Mouse (Mus musculus) mature B cell (primary cell): ENCODE measurements at regions not wholly inside any gene's neighbourhood (a gene's known extent, or its start where the extent isn't known, plus 50 kb on each side); places are given as distances from the start of the nearest gene placed in this dataset.
"Not testable (repeated sequence)": the region's sequence is repeated elsewhere in the genome, so short reads cannot be mapped to it uniquely, and the experiment has no call there.

Experiments
- in situ Hi-C: fragments of 300-500 bp; cut with MboI; formaldehyde crosslinking; loops from 2 replicates; pipeline ENCODE4 v1.14.3; 2019

DNA sequence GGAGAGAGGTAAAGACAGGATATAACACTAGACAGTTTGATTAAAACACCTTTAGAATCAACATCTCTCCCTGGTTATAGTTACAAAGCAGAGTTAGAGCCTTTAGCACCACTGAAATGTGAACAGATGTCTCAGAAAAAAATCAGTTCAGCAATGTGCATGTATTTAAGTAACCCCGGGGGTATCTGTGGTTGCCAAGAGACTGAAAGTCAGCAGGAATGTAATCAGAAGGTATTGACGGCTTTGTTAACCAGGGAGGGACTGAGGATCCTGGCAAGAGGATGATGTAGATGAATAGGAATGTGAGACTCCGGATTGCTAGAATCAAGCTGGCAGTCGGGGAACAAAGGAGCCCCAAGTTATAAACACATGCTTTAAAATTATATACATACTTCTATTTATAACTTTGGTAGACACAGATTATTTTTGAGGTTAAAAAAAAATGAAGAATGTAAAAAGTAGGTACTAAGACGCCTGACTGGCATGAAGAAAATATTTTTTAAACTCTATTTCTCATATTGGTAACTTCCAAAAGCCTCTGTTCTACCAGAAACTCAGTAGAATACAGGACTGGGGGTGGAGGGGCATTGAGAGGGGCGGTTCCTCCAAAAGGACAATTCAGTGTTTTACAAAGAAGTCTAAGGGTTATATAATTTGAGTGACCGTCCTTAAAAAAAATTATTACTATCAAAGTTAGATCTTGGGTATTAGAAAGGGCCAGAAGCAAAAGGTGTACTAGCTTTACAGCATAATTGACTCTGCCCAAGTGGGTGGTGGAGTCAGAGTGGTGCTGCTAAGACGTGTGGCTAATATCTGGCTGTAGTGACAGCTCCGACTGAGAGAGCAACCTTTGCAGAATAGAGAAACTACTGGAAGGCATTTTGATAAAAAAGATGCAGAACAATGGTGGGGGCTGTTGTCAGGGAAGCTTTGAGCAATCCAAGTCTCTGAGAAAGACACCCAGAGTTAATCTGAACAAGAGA lies 341.2 kb upstream of the Gm6657 start:
- in situ Hi-C loops = no loop called here

DNA sequence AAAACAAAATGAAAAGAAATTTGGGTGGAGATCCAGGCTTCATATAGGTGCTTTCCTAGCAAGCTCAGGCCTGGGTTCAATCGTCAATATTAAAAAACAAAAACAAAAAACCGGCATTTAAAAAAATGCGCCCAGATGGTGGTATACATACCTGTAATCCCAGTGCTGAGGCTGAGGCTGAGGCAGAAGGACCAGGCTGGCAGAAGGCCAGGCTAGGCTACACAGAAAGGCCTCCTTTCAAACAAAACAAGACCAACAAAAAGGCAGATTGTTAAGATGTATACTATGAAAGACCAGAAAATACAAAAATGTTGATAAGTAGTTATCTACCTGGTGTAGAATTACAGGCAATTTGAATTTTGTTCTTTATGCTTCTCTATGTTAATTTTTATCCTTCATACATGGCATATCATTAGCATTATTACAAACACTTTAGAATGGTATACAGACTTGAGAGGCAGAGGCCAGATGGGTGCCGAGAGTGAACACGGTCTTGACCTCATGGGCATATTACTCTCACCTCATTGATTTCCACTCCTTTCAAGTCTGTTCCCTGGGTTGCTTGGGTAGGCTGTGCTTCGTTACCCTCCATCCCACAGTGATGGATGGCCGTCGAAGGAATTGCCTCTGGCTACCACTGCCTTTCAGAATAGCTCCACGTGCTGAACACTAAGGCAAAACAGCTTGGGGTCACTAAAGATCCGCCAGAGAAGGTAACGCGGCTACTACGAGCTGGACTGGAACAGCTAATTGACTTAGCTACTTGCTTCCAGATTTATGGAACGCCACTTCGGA lies 339.6 kb upstream of the Gm6657 start:
- in situ Hi-C loops = no loop called here

DNA sequence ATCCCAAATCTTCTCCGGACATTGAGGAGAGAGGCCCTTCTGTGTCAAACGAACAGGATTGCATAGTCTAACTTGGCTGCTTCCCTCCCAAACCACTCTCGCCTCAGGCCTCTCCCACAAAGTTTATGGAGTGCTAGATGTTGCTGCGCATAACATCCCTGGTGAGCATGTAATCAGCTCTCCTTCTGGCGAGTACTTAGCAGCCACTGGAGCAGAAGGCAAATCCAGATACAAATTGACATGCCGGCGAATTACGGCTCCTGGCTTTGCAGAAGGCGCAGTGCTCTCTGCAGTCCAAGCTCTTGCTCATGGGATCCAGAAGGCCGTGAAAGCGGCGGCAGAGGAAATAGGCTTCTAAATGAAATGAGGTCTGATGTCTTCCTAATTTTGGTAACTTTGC lies 338.2 kb upstream of the Gm6657 start:
- in situ Hi-C loops = no loop called here

DNA sequence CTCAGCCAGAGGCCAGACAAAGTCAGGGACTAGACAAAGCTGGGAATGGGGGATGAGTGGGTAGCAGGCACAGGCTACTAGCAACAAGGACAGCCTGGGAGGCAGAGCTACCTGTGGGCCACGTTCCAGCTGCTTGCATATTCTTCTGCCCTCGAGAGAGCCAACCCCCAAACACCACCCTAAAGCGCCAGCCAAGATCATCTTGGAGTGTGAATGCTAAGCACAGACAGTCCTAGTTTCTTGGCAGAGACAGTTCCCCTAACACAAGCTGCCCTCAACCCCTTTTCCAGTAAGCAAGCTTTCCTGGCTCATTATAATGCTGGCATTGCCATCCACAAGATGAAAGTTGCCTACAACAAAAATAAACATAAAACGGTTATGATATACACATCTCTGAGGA lies 336.8 kb upstream of the Gm6657 start:
- in situ Hi-C loops = no loop called here

DNA sequence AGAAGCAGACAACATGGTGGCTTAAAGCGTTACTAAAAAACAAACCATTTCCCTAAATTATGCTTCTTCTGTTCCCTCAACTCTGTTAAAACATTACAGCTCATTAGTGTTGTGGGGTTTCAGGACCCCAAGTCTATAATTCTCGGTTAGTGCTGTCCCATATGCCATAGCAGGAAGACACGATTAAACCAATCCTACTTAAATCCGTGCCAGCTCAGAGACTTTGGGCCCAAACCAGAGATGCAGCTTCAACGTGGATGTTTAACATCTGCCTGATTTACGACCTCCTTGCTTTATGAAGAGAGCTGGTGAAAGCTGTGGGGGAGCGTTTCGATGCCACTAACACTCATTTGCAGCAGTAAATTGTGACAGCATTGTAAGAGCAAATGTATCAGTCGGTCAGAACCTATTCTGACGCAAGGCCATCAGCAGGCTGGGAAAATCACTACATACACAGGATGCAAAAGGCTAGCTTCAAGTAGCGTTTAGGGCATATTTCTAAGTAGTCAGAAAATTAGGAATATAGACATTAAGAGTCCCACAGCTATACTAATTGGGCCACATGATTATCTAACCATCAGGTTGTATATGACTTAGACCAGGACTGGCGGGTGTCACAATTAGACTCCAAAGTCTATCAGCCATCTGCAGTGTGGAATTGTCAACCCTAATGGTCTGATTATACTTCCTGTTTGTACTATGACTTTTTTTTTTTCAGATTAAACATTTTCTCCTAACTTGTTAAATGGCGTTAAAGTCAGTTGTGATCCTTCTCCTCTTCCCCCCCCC lies 333.1 kb upstream of the Gm6657 start:
- in situ Hi-C loops = no loop called here

DNA sequence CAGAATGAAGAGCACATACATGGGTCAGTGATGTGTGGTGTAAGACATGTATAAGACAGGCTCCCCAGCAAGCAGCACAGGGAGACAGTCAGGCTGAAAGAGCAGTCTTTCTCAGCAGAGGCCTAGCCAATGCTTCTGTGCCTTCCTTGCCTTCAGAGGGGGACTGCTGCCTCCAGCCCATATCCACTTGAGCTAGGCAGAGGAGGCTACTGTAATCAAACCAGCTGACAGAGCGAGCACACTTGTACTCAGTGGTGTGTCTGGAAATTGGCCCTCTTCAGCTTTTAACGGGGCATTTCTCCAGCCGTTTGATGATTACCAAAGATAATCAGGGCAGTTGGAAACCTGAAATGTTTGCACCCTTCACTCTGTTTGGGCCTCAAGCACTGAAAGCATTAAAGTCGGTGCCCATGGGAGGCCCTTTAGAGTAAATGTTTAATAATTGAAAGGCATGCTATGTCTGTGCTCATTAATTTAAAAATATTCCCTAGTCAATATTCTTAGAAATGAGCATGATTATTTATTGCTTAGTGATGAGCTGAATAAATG lies 326.0 kb upstream of the Gm6657 start:
- in situ Hi-C loops = no loop called here

DNA sequence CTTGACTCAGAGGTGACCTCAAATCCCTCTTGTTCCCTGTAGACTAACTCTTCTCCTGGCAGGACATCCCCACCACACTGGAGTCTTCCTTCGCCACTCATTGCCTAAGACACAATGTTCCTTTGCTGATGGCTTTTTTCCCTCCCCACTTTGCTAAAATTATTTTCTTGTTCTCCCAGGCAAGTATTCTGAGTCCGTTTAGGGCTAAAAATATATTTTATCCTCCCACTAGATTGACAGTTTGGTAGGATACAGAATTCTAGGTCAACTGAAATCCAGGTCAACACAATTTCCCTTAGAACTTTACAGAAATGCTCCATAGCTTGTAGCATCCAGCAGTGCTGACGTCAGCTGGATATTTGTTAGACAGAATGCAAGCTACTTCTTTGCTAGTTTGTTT lies 324.7 kb upstream of the Gm6657 start:
- in situ Hi-C loops = no loop called here

DNA sequence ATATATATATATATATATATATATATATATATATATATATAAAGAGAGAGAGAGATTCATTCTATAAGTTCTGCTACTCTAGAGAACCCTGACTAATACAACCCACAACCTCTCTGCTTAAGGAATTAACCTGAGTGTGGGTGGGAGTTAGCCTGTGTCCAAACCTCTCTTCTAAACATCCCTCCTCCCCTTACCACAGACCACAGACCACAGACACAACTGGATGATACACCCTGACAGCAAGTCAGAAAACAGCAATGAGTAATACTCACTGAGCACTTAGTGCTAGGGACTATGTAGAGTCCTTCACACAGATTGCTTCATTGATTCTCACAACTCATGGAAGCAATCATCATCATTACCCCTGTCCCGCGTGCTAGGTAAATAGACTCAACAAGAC lies 306.7 kb upstream of the Gm6657 start:
- in situ Hi-C loops = no loop called here

DNA sequence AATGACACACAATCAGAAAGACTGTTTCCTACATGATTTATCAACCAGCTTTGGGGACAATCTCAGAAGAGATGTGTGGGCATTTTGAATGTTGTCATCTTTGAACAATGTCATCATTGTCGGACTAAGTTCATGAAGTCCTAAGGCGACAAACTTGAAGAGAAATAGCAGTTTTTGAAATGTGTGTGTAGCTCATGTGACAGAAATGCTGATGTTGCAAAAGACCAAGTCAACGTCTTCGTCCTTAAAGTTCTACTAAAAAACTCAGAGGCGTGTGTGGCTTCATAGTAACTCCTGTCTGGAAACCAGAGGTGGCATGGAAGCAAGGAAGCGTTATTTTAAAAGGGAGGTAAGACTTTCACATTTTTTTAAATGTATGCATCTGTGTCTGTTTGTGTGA lies 302.6 kb upstream of the Gm6657 start:
- in situ Hi-C loops = no loop called here

DNA sequence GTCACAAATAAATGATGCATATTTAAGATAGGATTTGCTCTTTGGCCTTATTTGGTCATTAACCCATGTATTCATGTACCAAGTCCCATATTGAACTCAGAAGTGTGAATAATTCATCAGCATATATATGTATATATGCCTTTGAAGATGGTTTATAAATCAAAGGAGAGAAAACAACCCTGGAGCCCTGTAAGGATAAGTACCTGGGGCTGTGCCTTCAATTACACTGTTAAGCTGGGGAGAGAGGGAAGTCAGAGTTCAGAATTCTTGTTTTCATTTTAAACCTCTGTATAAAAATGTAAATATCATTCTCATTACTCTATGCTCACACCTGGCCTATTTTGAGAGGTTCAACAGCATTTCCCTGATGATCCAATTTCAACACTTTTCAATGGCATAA lies 299.8 kb upstream of the Gm6657 start:
- in situ Hi-C loops = no loop called here

DNA sequence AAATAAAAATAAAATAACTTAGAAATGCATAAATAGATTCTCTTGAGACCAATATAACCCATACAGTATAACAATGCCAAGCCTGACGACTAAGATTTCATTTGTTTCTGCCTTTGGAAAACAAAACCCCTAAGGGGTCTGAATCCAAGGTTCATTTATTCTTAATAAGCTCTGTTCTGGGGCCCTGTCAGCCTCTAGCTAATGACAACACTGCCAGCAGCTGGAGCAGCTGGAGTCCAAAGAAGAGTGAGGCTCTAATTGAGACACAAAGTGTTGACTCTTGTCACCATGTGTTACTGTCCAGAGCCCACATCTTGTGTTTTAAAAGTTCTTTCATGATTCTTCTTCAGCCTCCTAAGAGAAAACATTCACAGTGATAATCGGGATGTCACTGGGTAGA lies 298.5 kb upstream of the Gm6657 start:
- in situ Hi-C loops = no loop called here

DNA sequence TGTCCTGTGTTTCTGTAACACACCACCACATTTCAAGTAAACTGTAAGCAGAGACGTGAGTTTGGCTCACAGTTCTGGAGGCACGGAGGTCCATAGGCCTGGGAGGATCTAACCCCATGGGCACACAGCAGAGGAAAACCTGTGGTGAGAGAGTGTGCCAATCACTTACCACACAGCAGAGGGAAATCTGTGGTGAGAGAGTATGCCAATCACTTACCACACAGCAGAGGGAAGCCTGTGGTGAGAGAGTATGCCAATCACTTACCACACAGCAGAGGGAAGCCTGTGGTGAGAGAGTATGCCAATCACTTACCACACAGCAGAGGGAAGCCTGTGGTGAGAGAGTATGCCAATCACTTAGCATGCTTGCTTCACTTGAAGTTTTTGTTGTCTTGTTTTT lies 295.1 kb upstream of the Gm6657 start:
- in situ Hi-C loops = not testable (repeated sequence)

DNA sequence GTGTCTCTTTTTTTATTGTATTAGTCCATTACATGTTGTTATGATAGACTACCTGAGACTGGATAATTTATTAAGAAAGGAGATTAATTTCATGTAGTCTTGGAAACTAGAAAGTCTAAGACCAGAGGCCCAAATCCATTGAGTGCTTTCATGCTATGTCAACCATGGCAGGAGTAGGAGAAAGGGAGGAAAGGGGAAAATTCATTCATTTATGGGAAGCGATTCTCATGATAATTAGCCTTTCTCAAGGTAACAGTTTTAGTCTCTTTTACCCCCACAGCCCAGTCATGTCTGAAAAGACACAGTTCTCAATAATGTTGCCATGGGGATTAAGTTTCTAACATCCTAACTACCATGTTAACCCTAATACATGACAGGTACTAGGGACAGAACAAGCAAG lies 292.8 kb upstream of the Gm6657 start:
- in situ Hi-C loops = no loop called here

DNA sequence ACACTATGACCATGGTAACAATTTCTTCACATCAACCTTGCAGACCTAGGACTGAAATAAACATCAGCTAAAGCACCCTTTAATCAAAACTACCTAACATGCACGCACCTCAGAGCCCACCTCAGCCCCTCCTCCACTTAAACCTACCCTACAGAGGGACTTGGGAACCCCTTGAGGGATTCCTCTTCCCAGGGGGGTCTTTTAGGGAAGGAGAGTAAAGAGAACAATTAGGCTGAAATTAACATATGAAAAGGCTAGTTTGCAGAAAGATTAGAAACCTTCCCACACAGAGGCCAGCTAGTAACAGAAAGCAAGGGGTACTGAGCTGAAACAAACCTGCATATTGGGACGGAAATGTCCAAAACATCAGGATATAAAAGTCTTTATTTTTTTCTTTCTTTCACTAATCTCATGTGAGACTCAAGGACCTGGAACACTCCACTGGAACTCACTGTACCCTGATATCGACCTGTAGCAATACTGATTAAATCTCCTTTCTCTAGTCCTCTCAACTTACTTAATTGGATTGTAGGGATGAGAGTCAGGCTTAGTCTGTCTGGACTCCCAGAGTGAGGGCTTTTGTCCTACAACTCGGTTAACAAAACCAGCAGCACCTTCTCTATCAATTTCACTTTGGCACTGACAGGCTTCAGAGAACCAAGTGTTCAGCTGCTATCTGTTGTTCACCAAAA lies 281.0 kb upstream of the Gm6657 start:
- in situ Hi-C loops = no loop called here

DNA sequence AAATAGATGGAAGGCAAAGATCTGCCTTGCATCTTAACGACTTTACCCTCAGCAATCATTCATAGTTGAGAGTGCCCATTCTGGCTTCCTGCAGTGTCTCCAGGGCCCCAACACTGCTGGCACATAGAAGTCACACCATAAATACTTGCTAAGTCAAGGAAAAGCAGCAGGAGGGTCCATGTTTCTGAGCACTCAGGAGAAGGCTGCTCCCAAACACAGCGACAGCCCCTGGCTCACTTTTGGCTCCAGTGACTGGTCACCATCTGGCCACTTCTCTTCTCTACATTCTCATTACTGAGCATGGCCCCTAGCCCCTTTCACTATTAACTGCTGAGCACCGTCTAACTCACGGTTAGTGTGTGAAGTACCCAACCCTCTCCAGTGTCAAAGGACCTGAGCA lies 265.3 kb upstream of the Gm6657 start:
- in situ Hi-C loops = no loop called here

DNA sequence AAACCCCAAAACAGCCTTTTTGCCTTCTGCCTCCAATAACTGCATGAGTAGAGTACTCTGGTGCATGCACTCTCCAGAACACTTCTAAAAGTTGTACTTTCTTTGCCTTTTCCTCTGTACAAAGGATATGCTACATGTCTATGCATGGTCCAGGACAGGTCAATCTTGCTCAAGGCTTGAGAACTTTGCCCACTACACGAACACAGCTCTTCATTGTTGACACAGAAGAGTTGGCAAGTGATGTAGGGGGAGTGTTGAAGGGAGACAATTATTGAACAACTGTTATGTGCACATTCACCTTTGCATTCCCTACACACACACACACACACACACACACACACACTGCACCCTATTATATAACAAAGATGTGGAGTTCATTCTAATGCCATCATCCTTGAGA lies 264.5 kb upstream of the Gm6657 start:
- in situ Hi-C loops = no loop called here

DNA sequence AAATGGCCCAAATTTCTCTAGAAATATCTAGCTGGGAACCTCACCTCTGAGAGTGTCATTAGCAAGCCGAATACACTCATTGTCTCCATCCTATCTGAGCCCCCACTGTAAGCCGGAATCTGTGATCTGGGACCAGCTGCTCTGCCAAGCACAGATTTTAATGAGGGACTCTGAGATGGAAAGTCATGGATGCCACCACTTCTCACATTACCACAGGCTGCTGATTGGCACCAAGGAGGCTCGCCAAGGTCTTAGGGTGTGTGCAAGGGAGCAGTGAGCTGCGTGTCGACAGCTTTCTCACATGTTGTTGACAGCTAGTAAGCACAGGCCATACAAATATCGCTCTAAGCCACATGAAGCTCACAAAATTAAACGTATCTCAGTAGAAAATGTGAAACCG lies 250.1 kb upstream of the Gm6657 start:
- in situ Hi-C loops = no loop called here

DNA sequence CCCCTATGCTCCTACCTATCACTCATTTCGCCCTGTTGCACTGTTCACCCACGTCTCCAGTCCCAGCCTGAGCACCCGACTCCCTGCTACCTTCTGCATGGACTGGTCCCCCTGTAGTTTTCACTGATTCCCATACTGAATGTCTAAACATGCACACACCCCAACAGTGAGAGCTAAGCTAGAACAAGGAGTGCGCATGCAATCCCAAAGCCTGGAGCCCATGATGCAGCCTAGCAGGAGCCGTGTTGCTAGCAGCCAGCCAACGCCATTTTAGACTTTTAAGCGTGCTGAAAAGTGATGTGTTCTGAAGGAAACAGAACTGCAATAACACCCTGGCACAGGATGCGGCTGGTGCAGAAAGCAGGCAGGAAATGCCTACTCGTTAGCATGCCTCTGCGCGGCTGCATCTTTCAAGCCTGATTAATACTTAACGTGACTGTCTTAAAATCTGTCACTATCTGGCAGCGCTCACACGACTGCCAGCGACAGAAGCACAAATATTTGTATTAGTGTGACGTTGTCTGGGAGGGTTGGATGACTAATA lies 244.5 kb upstream of the Gm6657 start:
- in situ Hi-C loops = no loop called here

DNA sequence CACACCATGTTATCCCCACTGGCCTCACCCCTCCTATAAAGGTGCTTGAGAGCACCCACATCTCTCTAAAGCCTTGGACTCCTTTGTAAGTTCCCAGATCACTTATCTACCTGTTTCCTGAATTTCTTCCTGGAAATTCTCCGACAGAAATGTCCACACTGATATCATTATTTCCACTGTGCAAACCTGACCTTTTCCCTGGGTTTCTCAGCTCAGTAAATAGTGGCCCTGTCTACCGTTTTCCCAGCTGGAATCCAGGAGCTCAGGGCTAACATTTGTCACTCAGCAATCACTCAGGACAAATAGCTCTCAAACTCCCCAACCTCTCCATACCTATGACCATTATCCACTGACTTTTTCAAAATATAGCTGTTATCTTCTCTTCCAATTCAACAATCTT lies 241.6 kb upstream of the Gm6657 start:
- in situ Hi-C loops = no loop called here

DNA sequence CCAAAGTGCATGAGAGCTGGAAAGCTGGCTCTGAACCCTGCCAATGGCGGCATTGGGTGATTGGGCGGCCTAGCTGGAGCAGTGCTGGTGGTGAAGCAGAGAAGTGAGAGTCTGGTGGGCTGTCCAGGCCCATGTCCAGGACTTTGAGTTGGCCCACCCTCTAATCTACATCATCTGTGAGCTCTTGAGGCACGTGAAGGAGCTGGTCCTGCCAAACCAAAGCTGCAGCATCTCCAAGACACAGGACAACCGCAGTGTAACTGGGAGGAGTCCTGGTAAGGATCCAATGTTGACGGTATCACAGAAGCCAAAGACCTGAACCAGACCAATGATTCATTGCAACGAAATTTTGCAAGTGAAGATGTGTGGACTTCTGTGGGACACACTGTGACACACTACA lies 231.4 kb upstream of the Gm6657 start:
- in situ Hi-C loops = no loop called here

DNA sequence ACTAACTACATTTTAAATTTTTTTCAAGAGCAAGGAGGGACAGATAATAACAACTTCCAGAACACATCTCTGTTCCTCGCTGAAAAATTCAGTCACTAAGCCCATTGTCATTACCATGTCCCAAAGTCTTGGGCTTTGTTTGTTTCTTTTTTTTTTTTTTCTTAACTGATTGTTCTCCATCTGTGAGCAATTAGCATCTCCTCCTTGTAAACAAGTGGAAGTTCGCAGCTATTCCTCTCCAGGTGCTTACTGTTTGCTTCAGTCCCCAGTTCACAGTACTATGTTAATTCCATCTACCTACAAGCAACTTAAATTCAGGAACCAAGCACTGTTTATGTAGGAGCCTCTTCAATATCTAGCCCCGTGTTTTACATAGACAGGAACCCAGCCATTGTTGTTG lies 225.5 kb upstream of the Gm6657 start:
- in situ Hi-C loops = no loop called here
